Mouse (Mus musculus) ovary, postnatal 36 days (tissue): ENCODE data around the gene Npb.

Source experiments
- DNase-seq: peaks from one replicate; pipeline ENCODE4 v3.0.0; 2022; ENCODE audit warnings: low spot score, mixed read lengths

The Npb gene

DNA sequence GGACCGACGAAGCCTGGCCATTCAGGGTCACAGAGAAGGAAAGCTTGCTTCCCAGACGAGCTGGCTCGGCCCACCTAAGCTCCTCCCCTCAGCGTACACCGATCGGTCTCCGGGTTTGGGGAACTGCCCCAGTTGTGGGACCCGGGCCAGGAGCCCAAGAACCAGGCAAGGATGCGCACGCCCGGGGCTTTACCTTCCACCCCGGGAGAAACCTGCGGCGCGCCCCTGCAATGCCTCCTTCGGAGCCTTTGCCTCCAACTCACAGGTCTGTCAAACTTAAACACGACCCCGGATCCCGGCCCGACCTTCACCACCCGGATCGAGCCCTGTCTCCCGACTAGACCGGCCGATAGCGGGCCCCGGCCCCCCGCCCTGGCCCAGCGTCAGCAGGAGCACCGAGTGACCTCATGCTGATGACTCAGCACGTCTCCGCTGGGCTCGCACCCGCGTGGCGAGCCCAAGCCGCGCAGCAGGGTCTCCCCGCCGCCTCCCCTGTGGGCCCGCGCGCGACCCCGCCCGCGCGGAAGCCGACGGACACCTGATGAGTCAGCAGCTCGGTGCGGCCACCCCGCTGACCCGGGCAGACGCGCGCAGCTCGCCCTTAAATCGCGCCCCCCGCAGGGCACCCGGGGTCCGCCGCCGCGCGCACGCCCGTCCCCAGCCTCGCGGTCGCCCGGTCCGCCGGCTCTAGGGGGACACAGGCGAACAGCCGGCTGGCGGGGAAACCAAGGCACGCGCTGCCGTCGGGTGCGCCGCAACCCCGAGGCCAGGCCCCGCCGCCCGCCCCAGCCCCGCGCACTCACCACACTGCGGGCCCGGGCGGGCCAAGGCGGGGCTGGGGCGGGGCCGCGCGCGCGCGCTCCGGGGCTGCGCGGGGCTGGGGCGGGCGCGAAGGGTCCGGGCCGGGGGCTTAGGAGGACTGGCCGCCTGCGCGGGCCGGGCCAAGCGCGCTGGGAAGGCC lies 24.6 kb downstream of the Npb start:
- DNase-seq: peak; percentile 78

DNA sequence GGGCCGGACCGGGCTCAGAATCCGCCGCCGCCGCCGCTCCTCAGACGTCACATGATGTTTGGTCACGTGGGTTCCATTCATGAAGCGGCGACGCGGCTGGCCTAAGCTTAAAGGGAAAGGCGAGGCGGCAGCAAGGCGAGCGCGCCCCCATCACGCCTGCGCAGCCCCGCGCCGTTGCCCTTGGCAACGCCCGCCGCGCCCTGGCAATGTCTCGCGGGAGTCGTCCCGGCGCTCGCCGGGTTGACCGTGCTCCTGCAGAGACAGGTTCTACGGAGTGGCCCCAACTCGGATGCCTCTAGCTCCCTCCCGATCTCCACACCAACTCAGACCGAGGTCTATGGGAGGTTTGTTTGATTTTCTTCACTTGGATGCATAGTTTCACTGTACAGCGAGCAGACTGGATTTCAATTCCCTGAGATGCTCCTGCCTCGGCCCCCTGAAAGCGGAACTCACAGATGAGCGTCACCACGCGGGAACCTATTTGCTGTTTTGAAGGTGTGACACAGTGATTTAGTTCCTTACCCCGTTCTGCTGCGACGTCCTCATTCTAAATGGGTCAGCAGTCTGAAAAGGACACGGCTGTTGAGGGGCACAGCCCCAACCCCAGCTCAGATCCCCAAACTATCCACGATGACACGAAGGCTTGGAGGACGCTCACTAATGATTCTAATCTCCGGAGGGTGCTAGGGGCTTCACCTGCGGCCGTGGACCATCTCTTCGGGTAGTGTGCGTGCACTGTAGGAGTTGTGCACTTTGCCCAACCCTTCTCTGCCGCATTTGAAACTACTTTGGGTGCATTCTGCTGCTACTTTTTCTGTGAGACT lies 25.5 kb downstream of the Npb start, which contains the start of gene Mafg:
TSS of gene Mafg (minus strand) at position 81 of the 824 bp plus-strand sequence.
- DNase-seq: peak; percentile 94

DNA sequence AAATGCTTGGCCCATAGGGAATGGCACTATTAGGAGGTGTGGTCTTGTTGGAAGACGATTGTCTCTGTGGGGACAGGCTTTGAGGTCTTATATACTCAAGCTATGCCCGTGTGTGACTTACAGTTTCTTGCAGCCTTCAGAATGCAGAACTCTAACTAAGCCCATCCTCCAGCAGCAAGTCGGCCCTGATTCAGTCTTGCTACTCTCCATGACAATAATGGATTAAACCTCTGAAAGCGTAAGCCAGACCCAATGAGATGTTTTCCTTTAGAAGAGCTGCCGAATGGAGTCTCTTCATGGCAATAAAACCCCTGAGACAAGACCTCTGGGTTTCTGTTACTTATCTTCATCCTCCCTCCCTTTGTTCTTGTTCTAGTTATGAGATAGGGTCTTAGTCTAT lies 26.5 kb downstream of the Npb start:
- DNase-seq: no peak

DNA sequence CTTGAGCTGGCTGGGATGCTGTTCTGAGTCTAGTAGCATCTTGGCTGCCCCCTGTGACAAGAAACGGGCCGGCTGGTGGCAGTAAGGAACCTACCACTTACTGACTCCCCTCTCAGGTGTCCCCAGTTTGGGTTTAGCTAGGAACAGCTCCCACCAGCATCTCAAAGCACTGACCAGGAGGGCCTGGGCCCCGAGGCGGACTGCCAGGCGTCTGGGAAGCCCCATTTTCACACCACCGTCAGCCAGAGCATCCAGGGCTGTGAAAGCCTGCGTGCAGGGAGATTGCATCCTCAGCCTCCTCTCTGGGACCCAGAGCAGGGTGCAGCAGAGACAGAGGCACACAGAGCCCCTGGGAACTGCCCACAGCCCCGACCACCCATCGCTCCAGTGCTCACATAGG lies 33.0 kb downstream of the Npb start:
- DNase-seq: no peak

DNA sequence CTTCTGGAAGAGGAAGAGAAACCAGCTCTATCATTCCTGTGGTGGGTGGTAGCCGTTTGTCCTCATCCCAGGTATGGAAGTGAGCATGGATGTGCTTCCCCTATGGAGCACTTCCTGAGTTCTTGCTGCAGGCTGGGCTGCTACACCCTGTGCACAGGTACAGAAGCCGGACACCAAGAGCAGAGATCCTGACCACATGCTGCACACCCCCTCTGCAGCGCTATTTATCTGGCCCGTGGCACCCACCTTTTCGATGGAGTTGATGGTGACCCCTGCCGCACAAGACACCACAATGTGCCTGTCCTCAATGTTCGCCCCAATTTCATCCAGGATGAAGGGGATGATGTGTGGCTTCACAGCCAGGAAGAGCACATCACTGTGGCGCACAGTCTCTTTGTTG lies 33.6 kb downstream of the Npb start:
- no peak for DNase-seq

DNA sequence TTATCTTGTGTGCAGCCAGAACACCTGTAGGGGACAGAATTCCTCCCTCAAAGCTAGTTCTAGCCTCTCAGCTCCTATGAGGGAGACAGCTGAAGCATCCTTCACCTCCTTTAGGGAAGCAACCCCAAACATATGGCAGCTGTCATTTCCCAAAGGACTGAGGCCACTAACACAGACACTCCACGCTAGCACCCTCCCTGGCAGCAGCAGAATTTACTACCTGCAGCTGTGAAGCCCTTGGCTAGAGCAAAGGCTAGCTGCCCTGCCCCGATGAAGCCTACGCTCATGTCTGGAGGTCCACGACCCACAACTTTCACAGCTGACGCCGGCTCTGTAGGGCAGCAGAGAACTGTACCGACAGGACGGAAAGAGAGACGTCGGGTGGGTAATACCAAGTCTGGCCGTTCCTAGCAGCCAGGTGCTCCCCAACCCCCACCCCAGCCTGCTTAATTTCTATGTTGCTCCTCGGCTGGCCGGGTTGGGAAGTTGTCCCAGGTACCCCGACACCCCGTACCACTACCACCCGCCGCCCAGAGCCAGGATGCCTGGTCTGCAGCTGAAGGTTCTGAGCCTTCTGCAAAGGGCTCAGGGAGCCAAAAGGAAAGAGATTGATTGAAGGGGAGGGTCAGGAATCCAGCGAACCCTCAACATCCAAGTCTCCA lies 34.8 kb downstream of the Npb start:
- peak; percentile 36 for DNase-seq

DNA sequence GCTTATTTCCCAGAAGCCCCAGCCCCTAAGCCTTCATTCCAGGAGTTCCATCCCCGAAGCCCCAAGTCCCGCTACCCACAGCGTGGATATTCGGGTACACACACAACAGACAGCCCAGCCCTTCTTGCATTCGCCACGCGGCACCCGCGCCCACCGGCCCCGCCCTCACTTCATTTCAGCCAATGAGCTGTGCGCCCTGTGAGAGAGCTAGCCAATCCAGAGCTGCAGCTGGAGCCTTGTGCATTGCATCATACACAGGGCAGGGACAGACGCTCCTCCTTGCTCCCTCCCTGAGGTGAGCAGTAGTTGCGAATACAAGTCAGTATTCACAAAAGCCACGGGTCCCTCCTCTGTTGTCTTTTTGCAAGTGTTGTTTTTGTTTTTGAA lies 35.3 kb downstream of the Npb start, which contains the start of gene Pycr1:
TSS of gene Pycr1 (minus strand) at position 169 of the 387 bp plus-strand sequence.
- peak; percentile 91 for DNase-seq

DNA sequence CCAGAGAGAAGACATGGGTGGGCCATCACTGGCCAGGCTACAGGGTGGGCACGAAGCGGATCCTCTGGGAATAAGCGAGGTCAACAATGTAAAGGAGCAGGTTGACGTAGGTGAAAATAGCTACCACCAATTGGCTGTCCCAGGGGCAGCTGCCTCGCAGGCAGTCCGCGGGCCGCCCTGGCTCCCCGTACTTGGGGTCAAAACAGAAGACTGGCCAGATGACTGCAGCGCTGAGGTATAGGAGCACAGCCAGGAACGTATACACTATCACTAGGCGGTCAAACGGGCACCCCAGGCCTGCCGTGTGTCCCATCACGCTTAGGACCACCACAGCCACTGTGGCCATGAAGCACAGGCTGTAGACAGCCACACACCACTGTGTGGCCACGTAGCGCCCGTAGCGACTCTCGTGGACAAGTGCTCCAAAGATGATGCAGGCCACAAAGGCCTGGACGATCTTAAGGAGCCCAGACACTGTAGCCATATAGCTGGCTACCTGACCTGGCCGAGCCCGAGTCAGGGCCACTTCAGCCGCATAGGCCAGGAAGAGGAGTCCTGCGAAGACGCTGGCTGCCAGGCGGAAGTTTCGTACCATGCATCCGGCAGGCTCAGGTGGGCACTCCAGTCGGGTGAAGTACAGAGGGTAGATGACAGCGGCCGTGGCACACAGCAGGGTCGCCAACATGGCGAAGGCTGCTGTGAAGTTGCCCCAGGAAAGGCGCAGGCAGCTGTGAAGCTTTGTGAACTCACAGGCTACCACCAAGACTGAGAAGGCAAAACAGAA lies 39.0 kb downstream of the Npb start:
- no peak for DNase-seq

DNA sequence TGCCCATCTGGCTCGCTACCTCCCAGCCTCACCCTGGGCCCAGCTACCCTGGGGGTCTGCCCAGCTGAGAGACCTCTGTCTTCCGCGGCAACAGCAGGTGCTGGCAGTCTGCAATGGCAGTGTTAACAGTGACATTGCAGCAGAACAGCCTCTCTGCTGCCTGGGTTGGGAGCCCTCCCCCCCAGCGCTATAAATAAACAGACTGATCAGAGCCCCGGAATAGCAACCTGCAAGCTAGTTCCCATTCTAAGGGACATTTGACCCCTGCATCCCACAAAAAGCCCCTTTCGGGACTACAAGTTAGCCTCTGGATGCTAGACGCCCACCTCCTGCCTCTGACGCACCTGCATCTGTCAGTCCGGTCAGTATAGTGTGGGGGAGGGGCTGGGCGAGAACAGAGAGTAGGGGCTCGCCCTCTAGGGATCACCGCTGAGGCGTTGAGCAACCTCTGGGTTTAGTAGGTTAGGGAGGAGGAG lies 39.8 kb downstream of the Npb start, which contains the start of gene Myadml2:
TSS of gene Myadml2 (minus strand) at position 158 of the 476 bp plus-strand sequence.
- no peak for DNase-seq

DNA sequence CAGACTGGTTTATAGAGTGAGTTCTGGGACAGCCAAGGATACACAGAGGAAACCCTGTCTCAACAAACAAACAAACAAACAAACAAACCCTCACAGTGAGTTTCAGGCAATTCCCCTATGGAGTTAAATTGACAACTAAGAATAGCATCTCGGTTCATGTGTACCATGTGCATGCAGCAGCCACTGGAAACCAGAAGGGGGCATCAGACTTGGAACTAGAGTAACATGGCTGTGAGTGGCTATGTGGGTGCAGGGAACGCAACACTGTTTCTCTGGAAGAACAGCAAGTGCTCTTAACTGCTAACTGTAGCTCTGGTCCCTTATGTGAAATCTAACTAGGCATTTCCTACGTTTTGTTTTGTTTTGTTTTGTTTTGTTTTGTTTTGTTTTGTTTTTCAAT lies 43.6 kb downstream of the Npb start:
- no peak for DNase-seq

DNA sequence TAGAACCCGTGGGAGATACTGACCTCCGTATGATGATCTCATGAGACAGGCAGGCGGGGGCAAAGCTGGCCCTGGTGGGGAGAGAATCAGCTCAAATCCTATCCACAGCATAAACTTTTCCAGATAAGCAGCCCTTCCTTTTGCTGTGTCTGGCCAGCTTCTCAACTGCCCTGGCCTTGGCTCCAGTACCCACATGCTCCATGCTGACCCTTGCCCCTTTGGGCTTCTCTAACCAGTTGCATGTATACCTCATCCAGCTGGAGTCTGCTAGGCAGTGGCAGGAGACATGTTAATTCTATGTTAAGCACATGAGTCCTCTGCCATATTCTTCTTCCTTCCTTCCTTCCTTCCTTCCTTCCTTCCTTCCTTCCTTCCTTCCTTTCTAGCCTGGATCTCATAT lies 46.5 kb downstream of the Npb start:
- no peak for DNase-seq

DNA sequence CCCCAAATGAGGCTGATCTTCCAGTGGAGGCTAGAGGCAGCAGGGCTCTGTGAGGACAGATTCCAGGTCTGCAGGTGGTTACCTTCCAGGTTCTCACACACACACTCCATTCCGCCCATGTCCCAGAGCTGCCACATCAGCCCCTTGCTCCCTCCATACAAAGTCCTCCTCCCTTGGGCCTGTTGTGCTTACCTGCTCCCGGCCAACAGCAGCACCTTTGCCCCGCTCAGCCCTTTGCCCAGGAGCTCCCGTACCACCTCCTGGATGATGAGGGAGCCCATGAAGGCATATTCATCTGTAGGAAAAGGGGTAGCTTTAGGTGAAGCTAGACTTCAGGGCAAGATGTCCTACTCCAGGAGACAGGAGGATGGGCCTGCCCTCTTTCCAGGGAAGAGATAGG lies 49.0 kb downstream of the Npb start:
- no peak for DNase-seq
